Mouse (Mus musculus) kidney, adult 2 months (tissue): ENCODE measurements at regions not wholly inside any gene's neighbourhood (a gene's known extent, or its start where the extent isn't known, plus 50 kb on each side); places are given as distances from the start of the nearest gene placed in this dataset.

Experiments used
- DNase-seq: peaks from one replicate; pipeline ENCODE4 v3.0.0; 2021
- H3K27ac ChIP-seq: fragments of 200-500 bp; 2 replicates; pipeline ENCODE4 v1.5.1; 2012; ENCODE audit warnings: low read depth, low read length, control low read depth, inconsistent platforms; ENCODE audit not compliant: insufficient read depth
- H3K27me3 ChIP-seq: fragments of 200-500 bp; replicated peaks from 2 replicates; pipeline ENCODE4 v1.6.1; 2012; ENCODE audit warnings: mild to moderate bottlenecking, moderate library complexity, low read length, inconsistent platforms; ENCODE audit not compliant: control insufficient read depth, insufficient read depth
- H3K36me3 ChIP-seq: fragments of 200-500 bp; 2 replicates; pipeline ENCODE4 v1.6.1; 2012; ENCODE audit warnings: mild to moderate bottlenecking, moderate library complexity, low read length, inconsistent platforms; ENCODE audit not compliant: control insufficient read depth, insufficient read depth
- H3K4me1 ChIP-seq: fragments of 200-500 bp; 2 replicates; pipeline ENCODE4 v1.6.1; 2011; ENCODE audit warnings: low read length; ENCODE audit not compliant: control insufficient read depth, insufficient read depth
- H3K4me3 ChIP-seq: fragments of 200-500 bp; 2 replicates; pipeline ENCODE4 v1.5.1; 2011; ENCODE audit warnings: mild to moderate bottlenecking, low read depth, low read length, control low read depth; ENCODE audit not compliant: insufficient read depth
- CTCF ChIP-seq: fragments of 200-500 bp; conservative IDR thresholded peaks from 2 replicates; pipeline ENCODE4 v1.5.1; 2011; ENCODE audit warnings: low read depth, mild to moderate bottlenecking, control low read depth, low read length, moderate library complexity, mixed read lengths; ENCODE audit not compliant: insufficient read depth, insufficient read length
- POLR2A ChIP-seq: fragments of 200-500 bp; IDR thresholded peaks from one replicate; pipeline ENCODE4 v1.6.1; 2011; ENCODE audit warnings: low read depth, low read length, control low read depth
- WGBS: fragments of 180-500 bp; shearing (Covaris S2); methylation state at CpG from one replicate; pipeline ENCODE4 v1.1.7; 2018; 5-methylcytosine and 5-hydroxymethylcytosine counted together

DNA sequence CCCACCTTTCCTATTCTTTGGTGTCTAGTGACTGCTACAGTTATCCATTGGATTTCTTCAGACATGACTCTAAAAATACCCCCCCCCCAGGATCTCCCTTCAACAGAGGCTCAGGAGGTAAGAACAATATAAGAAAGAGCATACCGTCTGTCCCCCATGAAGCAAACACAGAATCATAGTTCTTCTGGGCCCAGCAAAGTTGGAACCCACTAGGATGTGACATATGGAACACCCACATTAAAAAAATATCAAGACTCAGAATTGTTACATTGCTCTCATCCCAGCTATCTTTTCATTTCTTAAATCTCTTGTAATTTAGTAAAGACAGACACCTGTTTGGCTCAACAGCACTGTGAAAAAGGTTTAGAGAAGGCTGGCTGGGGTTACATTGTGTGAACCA is 297.2 kb downstream of the Cdh11 start:
- no peaks in the 10 kb centered on the region for H3K4me1 ChIP-seq
- no peaks in the 10 kb centered on the region for H3K36me3 ChIP-seq
- 92% methylated on average over 1 of the region's 1 CpGs for WGBS
- no peak overlapping the region for H3K4me3 ChIP-seq
- TF ChIP-seq CTCF (no peak), POLR2A (no peak)
- no peak for DNase-seq
- H3K27me3 ChIP-seq, result no peaks in the 10 kb centered on the region
- no peak overlapping the region for H3K27ac ChIP-seq

DNA sequence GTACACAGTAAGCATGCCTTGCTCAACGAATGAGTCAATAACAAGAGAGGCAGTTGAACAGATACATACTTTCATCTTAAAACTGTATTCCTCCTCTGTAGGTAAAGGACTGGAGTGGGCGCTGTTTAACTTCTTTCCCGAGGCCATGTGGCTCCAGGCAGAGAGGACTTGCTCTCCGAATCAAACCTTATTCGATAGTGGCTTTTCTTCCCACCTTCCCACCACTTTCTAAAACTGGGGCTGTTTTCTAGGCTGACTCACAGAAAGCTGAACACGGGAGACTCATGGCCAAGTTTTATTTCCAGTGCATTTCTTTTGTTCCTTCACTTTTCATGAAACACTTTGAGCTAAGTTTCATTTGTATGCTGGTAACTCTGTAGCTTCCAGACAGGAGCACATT is 297.6 kb downstream of the Cdh11 start:
- no peak for DNase-seq
- WGBS, result 78% methylated on average over 6 of the region's 6 CpGs
- no peak overlapping the region for H3K4me3 ChIP-seq
- no peak for TF ChIP-seq POLR2A
- no peak for TF ChIP-seq CTCF
- no peak overlapping the region for H3K27ac ChIP-seq
- H3K27me3 ChIP-seq, result no peaks in the 10 kb centered on the region
- no peaks in the 10 kb centered on the region for H3K36me3 ChIP-seq
- H3K4me1 ChIP-seq, result no peaks in the 10 kb centered on the region

DNA sequence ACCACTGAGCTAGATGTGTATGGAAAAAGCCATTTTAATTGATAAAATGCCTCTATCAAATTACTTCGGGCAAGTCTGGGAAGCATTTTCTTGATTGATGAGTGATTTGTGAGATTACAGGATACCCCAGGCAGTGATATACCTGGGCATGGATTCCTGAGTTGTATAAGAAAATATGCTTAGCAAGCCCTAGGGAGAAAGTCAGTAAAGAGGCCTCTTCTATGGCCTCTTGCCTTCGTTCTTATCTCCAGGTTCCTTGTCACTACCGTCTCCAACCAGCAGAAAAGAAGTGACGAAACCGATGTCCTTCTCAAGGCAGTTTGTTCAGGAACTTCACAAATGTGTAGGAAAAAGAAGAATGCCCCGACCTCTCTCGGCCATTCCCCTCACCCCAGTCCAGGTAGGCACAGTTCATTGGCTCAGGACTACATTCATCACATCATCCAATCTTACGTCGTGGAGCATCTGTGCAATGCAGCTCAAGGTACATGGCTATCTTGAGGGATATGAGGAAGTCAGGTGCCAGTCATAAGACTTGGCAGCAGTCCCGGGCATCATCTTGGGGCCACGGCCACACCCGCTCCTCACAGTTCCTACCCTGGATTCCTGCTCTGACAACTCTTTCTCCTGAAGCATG is 310.2 kb downstream of the Cdh11 start:
- 90% methylated on average over 12 of the region's 12 CpGs for WGBS
- Histone ChIP-seq H3K36me3 (no peaks in the 10 kb centered on the region), H3K27ac (no peak overlapping the region), H3K4me3 (no peak overlapping the region), H3K27me3 (no peaks in the 10 kb centered on the region), H3K4me1 (no peaks in the 10 kb centered on the region)
- TF ChIP-seq CTCF, result no peak
- TF ChIP-seq POLR2A, result no peak
- DNase-seq, result no peak

DNA sequence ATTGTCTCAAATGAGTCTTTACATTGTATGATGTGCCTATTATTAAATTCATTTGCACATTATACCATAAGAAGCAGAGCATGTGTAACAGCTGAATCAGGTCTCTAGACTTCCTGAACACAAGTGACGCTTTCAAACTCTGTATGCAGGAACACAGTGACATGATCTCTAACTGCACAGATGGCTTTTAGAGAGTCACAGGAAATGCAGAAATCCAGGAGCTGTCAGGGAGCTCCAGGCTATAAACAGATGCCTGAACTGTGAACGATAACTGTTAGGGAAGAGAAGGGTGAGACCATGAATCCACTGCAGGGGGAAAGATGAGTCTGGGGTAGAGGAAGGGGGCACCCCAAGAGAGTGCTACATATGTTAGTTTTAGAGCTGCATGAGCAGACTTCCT is 311.2 kb downstream of the Cdh11 start:
- WGBS, result 50% methylated on average over 2 of the region's 2 CpGs
- TF ChIP-seq CTCF, result no peak
- no peak for TF ChIP-seq POLR2A
- Histone ChIP-seq H3K4me3 (no peak overlapping the region), H3K4me1 (no peaks in the 10 kb centered on the region), H3K36me3 (no peaks in the 10 kb centered on the region), H3K27me3 (no peaks in the 10 kb centered on the region), H3K27ac (no peak overlapping the region)
- no peak for DNase-seq

DNA sequence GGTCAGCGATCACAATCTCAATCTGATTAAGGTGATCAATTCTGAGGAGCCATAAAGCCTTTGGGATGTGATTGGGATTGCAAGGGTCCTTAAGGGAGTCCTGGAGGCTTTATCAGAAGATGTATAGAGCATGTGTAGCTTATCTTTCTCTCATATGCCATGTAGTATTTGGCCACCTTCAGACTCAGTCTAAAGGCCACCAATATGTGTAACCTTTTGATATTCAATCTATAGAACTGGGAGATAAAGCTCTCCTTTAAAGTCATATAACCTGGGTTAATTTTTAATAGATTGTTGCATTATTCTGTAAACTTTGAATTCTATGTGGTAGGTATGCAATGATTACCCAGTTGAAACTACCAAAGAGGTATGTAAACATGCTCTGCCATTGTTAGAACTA is 314.1 kb downstream of the Cdh11 start:
- Histone ChIP-seq H3K4me3 (no peak overlapping the region), H3K36me3 (no peaks in the 10 kb centered on the region), H3K27ac (no peak overlapping the region), H3K27me3 (no peaks in the 10 kb centered on the region), H3K4me1 (no peaks in the 10 kb centered on the region)
- DNase-seq, result no peak
- 94% methylated on average over 1 of the region's 1 CpGs for WGBS
- no peak for TF ChIP-seq CTCF
- TF ChIP-seq POLR2A, result no peak

- Histone ChIP-seq H3K27me3 (no peaks in the 10 kb centered on the region), H3K4me1 (no peaks in the 10 kb centered on the region), H3K36me3 (no peaks in the 10 kb centered on the region), H3K4me3 (no peak overlapping the region), H3K27ac (no peak overlapping the region)
- 94% methylated on average over 2 of the region's 2 CpGs for WGBS
- TF ChIP-seq POLR2A (no peak), CTCF (no peak)
- no peak for DNase-seq
These were observed 322.8 kb downstream of the Cdh11 start for GRCm38 (mm10) chr8:102462601-102463000.

GRCm38 (mm10) chr8:102443006-102443405 is 342.4 kb downstream of the Cdh11 start:
- TF ChIP-seq POLR2A, result no peak
- no peak for TF ChIP-seq CTCF
- DNase-seq, result peak; percentile 1
- H3K4me1 ChIP-seq, result no peaks in the 10 kb centered on the region
- no peak overlapping the region for H3K4me3 ChIP-seq
- 69% methylated on average over 4 of the region's 4 CpGs for WGBS
- H3K27me3 ChIP-seq, result no peaks in the 10 kb centered on the region
- no peak overlapping the region for H3K27ac ChIP-seq
- H3K36me3 ChIP-seq, result no peaks in the 10 kb centered on the region

GRCm38 (mm10) chr8:102421828-102422227 is 363.6 kb downstream of the Cdh11 start:
- WGBS, result 64% methylated on average over 2 of the region's 2 CpGs
- H3K36me3 ChIP-seq, result no peaks in the 10 kb centered on the region
- no peak for TF ChIP-seq POLR2A
- no peak for TF ChIP-seq CTCF

More at GRCm38 (mm10) chr8:102421828-102422227, 363.6 kb downstream of the Cdh11 start:
- DNase-seq, result no peak
- Histone ChIP-seq H3K4me3 (no peak overlapping the region), H3K27me3 (no peaks in the 10 kb centered on the region), H3K4me1 (no peaks in the 10 kb centered on the region), H3K27ac (no peak overlapping the region)
